Mouse (Mus musculus): ENCODE measurements around the gene Pgap3. TPM values are rescaled to one million over a fixed set of nuclear protein-coding genes. Genes with fewer than 3 reads are reported as not detected.

Pgap3 gene
- polyA plus RNA-seq, 1 experiment from 2014 or later: 9.6 TPM

DNA sequence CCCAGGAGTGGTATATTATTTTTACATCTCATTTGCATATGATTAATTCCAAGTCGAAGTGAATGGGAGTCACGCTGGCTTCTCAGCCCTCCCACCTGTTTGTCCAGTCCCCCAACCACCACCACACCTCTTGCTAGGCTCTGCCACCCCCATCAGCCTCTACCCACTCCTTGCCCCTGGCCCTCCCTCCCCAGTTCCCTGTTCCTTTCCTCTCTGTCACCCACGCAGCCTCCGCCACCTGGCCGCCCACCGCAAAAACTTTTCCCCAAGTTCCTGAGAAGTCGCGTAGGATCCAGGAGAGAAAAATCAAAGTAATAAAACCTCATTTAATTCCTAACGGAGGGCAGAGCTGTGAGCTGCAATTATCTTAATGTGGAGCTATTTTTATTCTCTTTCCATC is 54.1 kb downstream of the Pgap3 start:
- H3K4me1 ChIP-seq: peaks cover 37% of the 10 kb centered on the region
- no peaks in the 10 kb centered on the region for H3K9me3 ChIP-seq
- WGBS: 11% methylated on average over 9 of the region's 9 CpGs
- no peaks in the 10 kb centered on the region for H3K36me3 ChIP-seq (replicated peaks)
- peaks cover 100% of the 10 kb centered on the region for H3K27me3 ChIP-seq (replicated peaks; ENCODE audit: low read depth, poor library complexity, severe bottlenecking)
- H3K4me3 ChIP-seq: no peak overlapping the region
- DNase-seq (ENCODE audit: low spot score): peak; percentile 8
- no peak overlapping the region for H3K27ac ChIP-seq (replicated peaks)

DNA sequence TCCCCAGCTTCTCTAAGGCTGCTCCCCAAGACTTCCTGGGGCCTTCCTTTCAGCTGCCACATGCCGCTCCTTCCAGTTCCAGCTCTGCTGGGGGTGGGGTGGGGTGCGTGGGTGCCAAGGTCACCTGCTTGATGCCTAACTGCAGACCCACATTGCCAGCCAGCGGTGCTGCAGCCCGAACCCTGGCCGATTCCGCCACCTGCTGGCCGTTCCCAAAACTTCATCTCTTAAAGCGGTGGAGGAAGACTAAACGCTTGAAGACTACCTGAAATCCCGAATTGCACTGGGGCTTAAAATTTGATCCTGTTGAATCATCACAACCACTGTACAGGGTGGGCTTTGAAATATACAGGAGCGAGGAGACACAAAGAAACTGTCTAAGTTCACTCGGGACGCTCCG is 55.0 kb downstream of the Pgap3 start:
- Histone ChIP-seq H3K27me3 (replicated peaks; ENCODE audit: low read depth, poor library complexity, severe bottlenecking) (peaks cover 99% of the 10 kb centered on the region), H3K9me3 (no peaks in the 10 kb centered on the region), H3K4me3 (peak overlapping the region; percentile 38), H3K36me3 (replicated peaks) (no peaks in the 10 kb centered on the region), H3K4me1 (peaks cover 37% of the 10 kb centered on the region), H3K27ac (replicated peaks) (no peak overlapping the region)
- WGBS: 2% methylated on average over 14 of the region's 14 CpGs
- peak; percentile 86 for DNase-seq (ENCODE audit: low spot score)

DNA sequence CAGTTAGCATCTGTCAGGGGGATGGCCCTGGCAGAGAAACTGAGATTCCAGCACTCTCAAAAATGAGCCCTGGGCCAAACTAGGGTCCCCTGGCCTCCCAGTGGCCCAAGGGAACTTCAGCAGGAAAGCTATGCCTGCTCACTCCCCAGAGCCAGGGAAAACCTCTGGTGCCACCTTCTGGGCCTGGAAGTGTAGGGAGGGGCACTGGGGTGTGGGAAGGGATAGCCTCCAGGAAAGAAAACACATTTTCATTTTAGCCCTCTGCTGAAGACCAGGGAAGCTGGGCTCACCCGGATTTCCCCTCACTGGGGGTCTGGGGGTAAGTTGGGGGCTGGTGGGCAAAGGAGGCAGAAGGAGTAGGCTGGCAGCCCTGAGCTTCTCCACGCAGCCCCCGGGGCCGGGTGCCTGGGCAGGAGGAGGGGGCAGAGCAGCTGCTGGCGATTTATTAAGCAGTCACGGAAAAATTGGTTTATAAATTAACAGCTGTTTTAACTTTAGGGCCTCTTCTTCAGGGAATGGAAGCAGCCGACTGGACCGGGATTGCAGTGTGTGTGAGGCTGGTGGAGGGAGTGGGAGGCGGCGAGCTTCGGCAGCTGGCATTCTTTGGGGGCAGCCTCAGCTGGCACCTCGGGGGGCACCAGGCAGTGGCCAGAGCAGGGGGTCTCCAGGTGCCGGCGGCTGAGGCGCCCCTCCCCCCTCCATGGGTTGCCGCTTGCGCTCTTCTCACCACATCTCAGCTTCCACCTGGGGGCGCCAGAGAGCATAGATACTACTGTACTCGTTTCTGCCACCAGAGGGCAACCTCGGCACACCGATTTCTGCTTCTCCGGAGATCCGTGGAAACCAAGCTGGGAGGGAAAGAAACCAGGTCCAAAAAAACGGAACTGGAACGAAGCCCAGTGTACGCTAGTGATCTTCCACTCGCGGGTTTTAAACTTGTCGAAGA is 58.0 kb downstream of the Pgap3 start:
- WGBS: 2% methylated on average over 29 of the region's 29 CpGs
- peak; percentile 94 for DNase-seq (ENCODE audit: low spot score)
- H3K4me3 ChIP-seq: peak overlapping the region; percentile 42; the same call in 1 of the 2 replicates
- no peaks in the 10 kb centered on the region for H3K9me3 ChIP-seq
- no peak overlapping the region for H3K27ac ChIP-seq (replicated peaks)
- no peaks in the 10 kb centered on the region for H3K36me3 ChIP-seq (replicated peaks)
- peaks cover 99% of the 10 kb centered on the region for H3K27me3 ChIP-seq (replicated peaks; ENCODE audit: low read depth, poor library complexity, severe bottlenecking)
- H3K4me1 ChIP-seq: peaks cover 31% of the 10 kb centered on the region

DNA sequence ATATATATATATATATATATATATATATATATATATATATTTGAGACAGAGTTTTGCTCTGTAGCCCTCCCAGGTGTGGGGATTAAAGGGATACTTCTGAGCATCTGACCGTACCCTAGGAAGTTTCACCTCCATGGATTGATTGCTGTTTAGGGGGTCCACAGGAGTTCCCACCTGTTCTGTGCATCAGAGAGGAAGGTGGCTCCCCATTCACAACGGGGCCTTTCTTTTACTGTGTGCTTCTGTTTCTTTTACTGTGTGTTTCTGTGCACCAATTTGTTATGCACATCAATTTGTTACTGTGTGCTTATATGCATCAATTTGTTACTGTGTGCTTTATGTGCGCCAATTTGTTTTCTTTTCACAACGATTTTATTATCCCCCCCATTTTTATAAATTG is 59.1 kb downstream of the Pgap3 start:
- Histone ChIP-seq H3K27me3 (replicated peaks; ENCODE audit: low read depth, poor library complexity, severe bottlenecking) (peaks cover 99% of the 10 kb centered on the region), H3K27ac (replicated peaks) (no peak overlapping the region), H3K36me3 (replicated peaks) (no peaks in the 10 kb centered on the region), H3K4me1 (peaks cover 29% of the 10 kb centered on the region), H3K9me3 (no peaks in the 10 kb centered on the region), H3K4me3 (no peak overlapping the region)
- DNase-seq (ENCODE audit: low spot score): no peak
- 52% methylated on average over 4 of the region's 4 CpGs for WGBS

DNA sequence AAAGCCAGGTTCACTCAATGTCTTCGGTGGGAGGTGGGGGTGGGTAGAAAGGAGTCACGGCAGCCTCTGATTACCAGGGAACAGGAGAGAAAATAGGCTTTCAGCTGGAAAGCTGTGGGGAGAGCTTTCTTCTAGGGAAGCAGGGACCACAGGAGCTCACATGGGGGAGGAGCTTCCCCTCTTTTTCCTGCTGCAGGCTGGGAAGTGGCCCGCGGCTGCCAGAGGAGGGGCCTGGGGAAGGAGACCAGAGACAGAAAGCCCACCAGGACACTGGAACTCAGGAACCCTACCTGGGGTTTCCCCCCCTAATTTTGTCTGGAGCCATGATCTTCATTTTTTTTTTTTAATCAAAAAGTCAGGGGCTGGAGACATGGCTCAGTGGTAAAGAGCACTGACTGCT is 59.7 kb downstream of the Pgap3 start:
- Histone ChIP-seq H3K36me3 (replicated peaks) (no peaks in the 10 kb centered on the region), H3K4me1 (peaks cover 28% of the 10 kb centered on the region), H3K9me3 (no peaks in the 10 kb centered on the region), H3K27ac (replicated peaks) (no peak overlapping the region), H3K27me3 (replicated peaks; ENCODE audit: low read depth, poor library complexity, severe bottlenecking) (peaks cover 99% of the 10 kb centered on the region), H3K4me3 (no peak overlapping the region)
- no peak for DNase-seq (ENCODE audit: low spot score)
- 2% methylated on average over 4 of the region's 4 CpGs for WGBS

DNA sequence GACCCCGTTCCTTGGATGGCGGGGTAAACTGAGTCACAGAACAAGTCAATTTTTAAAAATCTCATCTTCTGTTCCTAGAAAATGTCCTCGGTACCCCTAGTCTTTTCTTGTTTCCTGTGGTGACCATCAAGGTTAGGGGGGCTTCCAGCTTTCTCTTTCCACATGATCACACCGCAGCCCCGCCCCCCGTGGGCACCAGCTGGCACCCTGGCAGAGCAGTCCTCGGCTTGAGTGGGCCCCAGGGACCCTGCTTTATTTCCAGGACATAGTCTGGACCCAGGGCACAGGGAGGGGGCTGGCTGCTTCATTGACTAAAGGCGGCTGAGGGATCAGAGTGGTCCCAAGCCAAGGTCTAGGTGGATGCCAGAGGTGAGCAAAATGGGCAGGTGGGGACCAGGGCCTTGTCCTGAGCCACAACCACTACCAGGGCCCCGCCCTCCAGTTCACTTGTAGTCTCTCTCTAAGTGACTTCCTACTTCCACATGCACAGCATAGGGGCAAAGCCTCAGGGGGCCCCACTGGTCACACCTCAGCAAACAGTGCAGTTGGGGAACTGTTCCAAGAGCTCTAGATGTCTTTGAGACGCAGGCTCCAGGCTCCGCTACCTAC is 60.5 kb downstream of the Pgap3 start:
- 7% methylated on average over 11 of the region's 11 CpGs for WGBS
- Histone ChIP-seq H3K9me3 (no peaks in the 10 kb centered on the region), H3K4me3 (peak overlapping the region; percentile 58; the same call in 1 of the 2 replicates), H3K4me1 (peaks cover 26% of the 10 kb centered on the region), H3K27ac (replicated peaks) (no peak overlapping the region), H3K27me3 (replicated peaks; ENCODE audit: low read depth, poor library complexity, severe bottlenecking) (peaks cover 99% of the 10 kb centered on the region), H3K36me3 (replicated peaks) (no peaks in the 10 kb centered on the region)
- DNase-seq (ENCODE audit: low spot score): no peak

DNA sequence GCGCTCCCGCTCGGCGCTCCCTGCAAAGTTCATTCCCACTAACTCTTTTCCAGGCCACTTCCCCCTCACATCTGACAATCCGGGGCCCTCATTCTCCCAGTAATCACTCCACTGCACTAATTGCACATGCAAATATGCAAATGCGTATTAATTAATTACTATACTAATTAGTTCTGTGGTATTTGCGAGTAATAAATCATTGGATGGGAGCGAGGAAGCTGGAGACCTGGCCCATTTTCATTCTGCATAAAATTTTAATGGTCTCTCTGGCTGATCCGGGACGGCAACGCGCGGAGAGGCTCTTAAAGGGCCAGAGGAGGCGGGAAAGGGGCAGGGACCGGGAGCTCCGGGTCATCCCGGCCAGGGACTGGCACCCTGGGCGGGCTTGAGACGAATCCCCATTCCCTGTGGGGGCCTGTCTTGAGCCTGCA is 61.2 kb downstream of the Pgap3 start:
- WGBS: under 1% methylated on average over 19 of the region's 19 CpGs
- Histone ChIP-seq H3K36me3 (replicated peaks) (no peaks in the 10 kb centered on the region), H3K9me3 (no peaks in the 10 kb centered on the region), H3K27me3 (replicated peaks; ENCODE audit: low read depth, poor library complexity, severe bottlenecking) (peaks cover 99% of the 10 kb centered on the region), H3K4me1 (peaks cover 33% of the 10 kb centered on the region), H3K4me3 (peak overlapping the region; percentile 58), H3K27ac (replicated peaks) (no peak overlapping the region)
- DNase-seq (ENCODE audit: low spot score): no peak

Other genes with a start within 250 kb of the Pgap3 start
- gene Med1, start 207.2 kb downstream of the Pgap3 start, polyA plus RNA-seq (2016; fragmentation: Nextera tagmentation; extraction: Ambion mirVana): 83.3 and 85.4 TPM in 2 replicates
- 12.7 and 13.0 TPM in 2 replicates for gene Cdk12, start 197.4 kb downstream of the Pgap3 start, polyA plus RNA-seq (2016; fragmentation: Nextera tagmentation; extraction: Ambion mirVana)
- 0.08 TPM in 1 of 2 replicates, not detected in the other for gene Neurod2, start 70.8 kb downstream of the Pgap3 start, polyA plus RNA-seq (2016; fragmentation: Nextera tagmentation; extraction: Ambion mirVana)
- 0.26 and 0.30 TPM in 2 replicates for gene Ppp1r1b, start 52.1 kb downstream of the Pgap3 start, polyA plus RNA-seq (2016; fragmentation: Nextera tagmentation; extraction: Ambion mirVana)
- gene Stard3, start 42.1 kb downstream of the Pgap3 start, polyA plus RNA-seq (2016; fragmentation: Nextera tagmentation; extraction: Ambion mirVana): 40.8 and 41.7 TPM in 2 replicates
- gene Tcap, start 16.7 kb downstream of the Pgap3 start, polyA plus RNA-seq (2016; fragmentation: Nextera tagmentation; extraction: Ambion mirVana): not detected in 2 replicates
- 0.17 and 0.30 TPM in 2 replicates for gene Pnmt, start 14.0 kb downstream of the Pgap3 start, polyA plus RNA-seq (2016; fragmentation: Nextera tagmentation; extraction: Ambion mirVana)
- gene Erbb2, start 12.0 kb upstream of the Pgap3 start, polyA plus RNA-seq (2016; fragmentation: Nextera tagmentation; extraction: Ambion mirVana): 27.5 and 29.5 TPM in 2 replicates
- 83.5 and 85.9 TPM in 2 replicates for gene Mien1, start 38.5 kb upstream of the Pgap3 start, polyA plus RNA-seq (2016; fragmentation: Nextera tagmentation; extraction: Ambion mirVana)
- 11.9 and 13.3 TPM in 2 replicates for gene Grb7, start 45.9 kb upstream of the Pgap3 start, polyA plus RNA-seq (2016; fragmentation: Nextera tagmentation; extraction: Ambion mirVana)
- gene Ikzf3, start 145.5 kb upstream of the Pgap3 start, polyA plus RNA-seq (2016; fragmentation: Nextera tagmentation; extraction: Ambion mirVana): 0.05 and 0.13 TPM in 2 replicates
- 0.20 and 0.47 TPM in 2 replicates for gene Zpbp2, start 150.6 kb upstream of the Pgap3 start, polyA plus RNA-seq (2016; fragmentation: Nextera tagmentation; extraction: Ambion mirVana)
- 56.7 and 57.7 TPM in 2 replicates for gene Ormdl3, start 186.9 kb upstream of the Pgap3 start, polyA plus RNA-seq (2016; fragmentation: Nextera tagmentation; extraction: Ambion mirVana)
- not detected in 2 replicates for gene Lrrc3c, start 197.8 kb upstream of the Pgap3 start, polyA plus RNA-seq (2016; fragmentation: Nextera tagmentation; extraction: Ambion mirVana)
- 1.3 and 2.0 TPM in 2 replicates for gene Gm12355, start 225.2 kb upstream of the Pgap3 start, polyA plus RNA-seq (2016; fragmentation: Nextera tagmentation; extraction: Ambion mirVana)
- not detected in 2 replicates for gene Gsdma3, start 225.9 kb upstream of the Pgap3 start, polyA plus RNA-seq (2016; fragmentation: Nextera tagmentation; extraction: Ambion mirVana)
- not detected in 2 replicates for gene Gsdma2, start 246.3 kb upstream of the Pgap3 start, polyA plus RNA-seq (2016; fragmentation: Nextera tagmentation; extraction: Ambion mirVana)